In the genomic region with DNA sequence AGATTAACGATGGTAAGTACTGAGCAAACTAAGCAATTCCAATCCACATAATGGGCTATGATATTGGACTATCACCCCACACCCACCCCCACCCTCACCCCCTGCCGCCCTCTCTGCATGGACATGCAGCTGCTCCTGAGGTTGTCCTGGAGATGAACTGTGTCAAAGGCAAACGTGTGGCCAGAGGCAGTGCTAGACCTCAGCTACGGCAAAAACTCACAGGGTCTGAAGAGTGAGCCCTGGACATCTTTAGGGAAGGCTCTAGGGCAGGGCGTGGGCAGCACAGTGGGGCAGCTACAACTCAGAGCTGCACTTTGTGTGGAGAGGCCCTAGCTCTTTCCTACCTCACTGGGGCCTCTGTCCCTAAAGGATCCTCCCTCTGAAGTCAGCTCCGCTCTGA, we compare ENCODE assay signal across 18 mouse cellular contexts.
"Had no signal": no experiment of that assay in that cellular context is flagged by ENCODE, and none has a peak within 500 bp of the region (broad histone marks: within the 10 kb centered on the region; RNA-seq: fewer than 3 reads in every experiment).

No protein-coding gene starts in this region.

- ATAC-seq: liver, postnatal 0 days; lung, postnatal 0 days; midbrain, embryonic 16.5 days had no signal

- H3K9me3 ChIP-seq: lung, embryonic 15.5 days; midbrain, embryonic 10.5 days; midbrain, embryonic 12.5 days; neural tube, embryonic 13.5 days; neural tube, embryonic 15.5 days; stomach, embryonic 15.5 days had no signal

- H3K27ac ChIP-seq: lung, embryonic 15.5 days; midbrain, embryonic 10.5 days; midbrain, embryonic 12.5 days; neural tube, embryonic 13.5 days; neural tube, embryonic 15.5 days; stomach, embryonic 15.5 days; stomach, postnatal 0 days had no signal

- H3K9ac ChIP-seq: liver, postnatal 0 days; lung, embryonic 15.5 days; midbrain, embryonic 12.5 days; neural tube, embryonic 13.5 days; neural tube, embryonic 15.5 days; stomach, embryonic 15.5 days had no signal

- H3K4me3 ChIP-seq: lung, embryonic 15.5 days; midbrain, embryonic 10.5 days; midbrain, embryonic 12.5 days; myocyte; neural tube, embryonic 13.5 days; neural tube, embryonic 15.5 days; stomach, embryonic 15.5 days had no signal

- H3K36me3 ChIP-seq: lung, embryonic 15.5 days; midbrain, embryonic 10.5 days; midbrain, embryonic 12.5 days; neural tube, embryonic 13.5 days; neural tube, embryonic 15.5 days; stomach, embryonic 15.5 days had no signal

- H3K4me2 ChIP-seq: lung, embryonic 15.5 days; midbrain, embryonic 12.5 days; neural tube, embryonic 13.5 days; neural tube, embryonic 15.5 days; stomach, embryonic 15.5 days had no signal

- DNase-seq: liver, postnatal 0 days; lung, adult 2 months; lung, postnatal 14 days; lung, postnatal 4 days; midbrain, embryonic 14.5 days; right cerebral cortex, postnatal 14 days; thymus, adult 2 months; thymus, postnatal 25 days had no signal

- H3K4me1 ChIP-seq: neural tube, embryonic 13.5 days; neural tube, embryonic 15.5 days had no signal

- H3K27me3 ChIP-seq: lung, embryonic 15.5 days; midbrain, embryonic 12.5 days; neural tube, embryonic 13.5 days; neural tube, embryonic 15.5 days; stomach, embryonic 15.5 days had no signal
